14 mouse cellular contexts compared by ENCODE assay signal in genomic region chr6:98977806-98978205, GRCm38 (mm10).
"Had no signal": no experiment of that assay in that cellular context is flagged by ENCODE, and none has a peak within 500 bp of the region (broad histone marks: within the 10 kb centered on the region; RNA-seq: fewer than 3 reads in every experiment).

No protein-coding gene starts in this region.

- H3K4me3 ChIP-seq: intestine, embryonic 15.5 days; limb, embryonic 13.5 days; midbrain, embryonic 15.5 days; neural tube, embryonic 12.5 days; stomach, embryonic 15.5 days had no signal

- ATAC-seq: intestine, embryonic 15.5 days; midbrain, embryonic 15.5 days had no signal

- H3K27ac ChIP-seq: intestine, embryonic 15.5 days; limb, embryonic 13.5 days; liver, embryonic 14.5 days; midbrain, embryonic 15.5 days; neural tube, embryonic 12.5 days; stomach, embryonic 15.5 days had no signal

- DNase-seq: kidney, adult 8-10 months; kidney, postnatal 36 days; left cerebral cortex, postnatal 4 days; lung, embryonic 14.5 days; lung, postnatal 10 days; thymus, adult 2 months; thymus, postnatal 25 days had no signal

- H3K27me3 ChIP-seq: intestine, embryonic 15.5 days; limb, embryonic 13.5 days; midbrain, embryonic 15.5 days; neural tube, embryonic 12.5 days; stomach, embryonic 15.5 days had no signal

- H3K4me1 ChIP-seq: intestine, embryonic 15.5 days; limb, embryonic 13.5 days; midbrain, embryonic 15.5 days; neural tube, embryonic 12.5 days; stomach, embryonic 15.5 days had no signal

- H3K9me3 ChIP-seq: intestine, embryonic 15.5 days; limb, embryonic 13.5 days; midbrain, embryonic 15.5 days; neural tube, embryonic 12.5 days; stomach, embryonic 15.5 days had no signal

- H3K36me3 ChIP-seq: midbrain, embryonic 15.5 days had no signal

- H3K9ac ChIP-seq: intestine, embryonic 15.5 days; limb, embryonic 13.5 days; liver, embryonic 14.5 days; lung, embryonic 14.5 days; midbrain, embryonic 15.5 days; neural tube, embryonic 12.5 days; stomach, embryonic 15.5 days had no signal

- H3K4me2 ChIP-seq: intestine, embryonic 15.5 days; limb, embryonic 13.5 days; lung, embryonic 14.5 days; midbrain, embryonic 11.5 days; midbrain, embryonic 15.5 days; neural tube, embryonic 12.5 days; stomach, embryonic 15.5 days had no signal
